Mouse (Mus musculus) embryonic facial prominence, embryonic 13.5 days (tissue): ENCODE data around the gene Vwa8. TPM values are rescaled to one million over a fixed set of nuclear protein-coding genes. Genes with fewer than 3 reads are reported as not detected.

Experiments
- ATAC-seq: fragments of 200-750 bp; cut with Nextera tagmentation; 2 replicates; pipeline ENCODE4 v1.8.0; 2017; ENCODE audit warnings: low read depth; ENCODE audit not compliant: insufficient number of reproducible peaks, insufficient read depth, low FRiP score, low TSS enrichment
- H3K27ac ChIP-seq: fragments of 300-500 bp; sonication (generic); 2 replicates; pipeline ENCODE4 v1.5.1; 2015; ENCODE audit warnings: moderate library complexity, mild to moderate bottlenecking, inconsistent platforms
- H3K27me3 ChIP-seq: fragments of 300-500 bp; sonication (generic); 2 replicates; pipeline ENCODE4 v1.6.1; 2015; ENCODE audit warnings: mild to moderate bottlenecking, inconsistent platforms
- H3K36me3 ChIP-seq: fragments of 300-500 bp; sonication (generic); 2 replicates; pipeline ENCODE4 v1.6.1; 2015; ENCODE audit warnings: mild to moderate bottlenecking, inconsistent platforms
- H3K4me1 ChIP-seq: fragments of 300-500 bp; sonication (generic); 2 replicates; pipeline ENCODE4 v1.6.1; 2015; ENCODE audit warnings: inconsistent platforms
- H3K4me2 ChIP-seq: fragments of 300-500 bp; sonication (generic); 2 replicates; pipeline ENCODE4 v1.6.1; 2015; ENCODE audit warnings: moderate library complexity, mild to moderate bottlenecking, inconsistent platforms
- H3K4me3 ChIP-seq: fragments of 300-500 bp; sonication (generic); 2 replicates; pipeline ENCODE4 v1.5.1; 2015; ENCODE audit warnings: mild to moderate bottlenecking, inconsistent platforms
- H3K9ac ChIP-seq: fragments of 300-500 bp; sonication (generic); 2 replicates; pipeline ENCODE4 v1.6.1; 2015; ENCODE audit warnings: mild to moderate bottlenecking, inconsistent platforms
- H3K9me3 ChIP-seq: fragments of 300-500 bp; sonication (generic); 2 replicates; pipeline ENCODE4 v1.6.1; 2016; ENCODE audit warnings: inconsistent platforms
- WGBS: fragments of 180-500 bp; shearing (Covaris S2); methylation state at CpG from one replicate; pipeline ENCODE4 v1.1.7; 2015; ENCODE audit warnings: mixed read lengths; 5-methylcytosine and 5-hydroxymethylcytosine counted together
- polyA plus RNA-seq: library from polyadenylated mRNA; unstranded; fragments of >200 nt; fragmentation: Nextera tagmentation; extraction: Ambion mirVana; gene quantifications from 2 replicates; pipeline ENCODE4 v1.2.1, GENCODE M21; 2015

Vwa8 gene
- polyA plus RNA-seq, 1 experiment from 2014 or later, result 10.4 TPM

DNA sequence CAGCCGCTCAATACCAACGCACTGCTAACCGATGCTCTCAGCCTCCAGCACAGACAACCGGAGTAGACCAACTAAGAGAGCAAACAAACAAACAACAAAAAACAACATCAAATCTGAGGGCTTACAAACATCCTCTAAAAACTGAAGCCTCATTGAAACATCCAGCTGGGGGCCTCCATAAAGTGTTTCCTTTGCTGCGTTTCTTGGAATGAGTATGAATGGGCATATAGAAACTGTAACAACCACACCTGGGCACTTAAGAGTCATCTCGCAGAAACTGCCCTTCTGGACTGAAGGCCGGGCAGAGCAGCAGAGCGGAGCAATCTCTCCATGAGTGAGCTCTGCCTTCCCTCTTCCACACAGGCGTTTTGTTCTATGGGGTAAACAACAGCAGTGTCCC, 186.7 kb downstream of the Vwa8 start:
- H3K4me3 ChIP-seq, result no peak overlapping the region
- no peak overlapping the region for H3K9ac ChIP-seq
- 91% methylated on average over 9 of the region's 9 CpGs for WGBS
- no peaks in the 10 kb centered on the region for H3K36me3 ChIP-seq
- no peak overlapping the region for H3K27ac ChIP-seq
- no peak for ATAC-seq
- H3K9me3 ChIP-seq, result no peaks in the 10 kb centered on the region
- H3K27me3 ChIP-seq, result no peaks in the 10 kb centered on the region
- no peak overlapping the region for H3K4me2 ChIP-seq
- peaks cover 19% of the 10 kb centered on the region for H3K4me1 ChIP-seq

- Histone ChIP-seq H3K36me3 (peaks cover 4% of the 10 kb centered on the region; the same call in 1 of the 2 replicates), H3K4me2 (no peak overlapping the region), H3K9me3 (no peaks in the 10 kb centered on the region), H3K4me3 (no peak overlapping the region), H3K27ac (no peak overlapping the region), H3K9ac (no peak overlapping the region), H3K4me1 (peaks cover 17% of the 10 kb centered on the region), H3K27me3 (no peaks in the 10 kb centered on the region)
- 85% methylated on average over 2 of the region's 2 CpGs for WGBS
- ATAC-seq, result no peak
Measured at GRCm38 (mm10) chr14:79047186-79047585, 198.3 kb downstream of the Vwa8 start.

DNA sequence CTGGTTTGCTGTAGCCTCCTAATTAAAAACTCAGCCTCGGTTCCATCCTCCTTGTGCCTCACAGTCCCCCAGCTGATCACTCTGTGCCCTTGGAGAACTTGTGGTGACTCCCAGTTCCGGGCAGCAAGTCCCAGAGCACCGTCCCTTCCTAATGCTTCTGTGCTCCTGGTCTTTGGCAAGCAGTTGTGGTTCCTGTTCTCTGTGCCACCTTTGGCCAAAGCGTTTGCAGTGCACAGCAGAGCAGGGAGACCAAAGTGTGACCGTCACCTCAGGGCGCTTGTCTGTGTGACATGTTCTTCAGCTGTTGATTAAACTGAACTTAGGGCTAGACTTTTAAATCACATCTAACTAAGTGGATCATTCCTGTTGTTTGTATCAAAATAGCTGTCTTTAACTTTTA, 199.1 kb downstream of the Vwa8 start:
- WGBS, result 80% methylated on average over 6 of the region's 6 CpGs
- no peak for ATAC-seq
- no peaks in the 10 kb centered on the region for H3K27me3 ChIP-seq
- H3K4me3 ChIP-seq, result no peak overlapping the region
- no peaks in the 10 kb centered on the region for H3K9me3 ChIP-seq
- H3K4me1 ChIP-seq, result peaks cover 19% of the 10 kb centered on the region
- H3K27ac ChIP-seq, result no peak overlapping the region
- no peak overlapping the region for H3K9ac ChIP-seq
- H3K4me2 ChIP-seq, result no peak overlapping the region
- peaks cover 4% of the 10 kb centered on the region; the same call in 1 of the 2 replicates for H3K36me3 ChIP-seq

- WGBS, result 79% methylated on average over 11 of the region's 11 CpGs
- Histone ChIP-seq H3K4me2 (no peak overlapping the region), H3K9ac (0 out of 2 replicates have a peak overlapping the region, but pooled peaks have one; percentile 27), H3K36me3 (peaks cover 4% of the 10 kb centered on the region; the same call in 1 of the 2 replicates), H3K27ac (peak overlapping the region; percentile 12; the same call in 1 of the 2 replicates), H3K4me3 (no peak overlapping the region), H3K4me1 (peaks cover 19% of the 10 kb centered on the region), H3K9me3 (no peaks in the 10 kb centered on the region), H3K27me3 (no peaks in the 10 kb centered on the region)
- ATAC-seq, result no peak
Measured at GRCm38 (mm10) chr14:79049544-79049943, 200.7 kb downstream of the Vwa8 start.

GRCm38 (mm10) chr14:79065636-79066035, 216.8 kb downstream of the Vwa8 start:
- Histone ChIP-seq H3K9ac (no peak overlapping the region), H3K27ac (no peak overlapping the region), H3K4me3 (no peak overlapping the region), H3K4me2 (no peak overlapping the region), H3K9me3 (no peaks in the 10 kb centered on the region), H3K27me3 (no peaks in the 10 kb centered on the region), H3K36me3 (no peaks in the 10 kb centered on the region), H3K4me1 (no peaks in the 10 kb centered on the region)
- 91% methylated on average over 3 of the region's 3 CpGs for WGBS
- ATAC-seq, result no peak

- H3K27me3 ChIP-seq, result no peaks in the 10 kb centered on the region
- WGBS, result 98% methylated on average over 1 of the region's 1 CpGs
- no peak overlapping the region for H3K9ac ChIP-seq
- H3K4me1 ChIP-seq, result 0 out of 2 replicates have a peak, but pooled peaks cover 5% of the 10 kb centered on the region
- H3K27ac ChIP-seq, result no peak overlapping the region
- no peak overlapping the region for H3K4me2 ChIP-seq
- ATAC-seq, result no peak
- H3K9me3 ChIP-seq, result no peaks in the 10 kb centered on the region
- H3K36me3 ChIP-seq, result no peaks in the 10 kb centered on the region
- no peak overlapping the region for H3K4me3 ChIP-seq
Measured at GRCm38 (mm10) chr14:79069515-79069914, 220.7 kb downstream of the Vwa8 start.

- H3K27me3 ChIP-seq, result no peaks in the 10 kb centered on the region
- H3K9me3 ChIP-seq, result no peaks in the 10 kb centered on the region
- ATAC-seq, result no peak
- H3K9ac ChIP-seq, result no peak overlapping the region
- H3K4me1 ChIP-seq, result peaks cover 24% of the 10 kb centered on the region
- H3K27ac ChIP-seq, result no peak overlapping the region
- no peak overlapping the region for H3K4me3 ChIP-seq
- 62% methylated on average over 8 of the region's 8 CpGs for WGBS
- no peak overlapping the region for H3K4me2 ChIP-seq
- no peaks in the 10 kb centered on the region for H3K36me3 ChIP-seq
Measured at GRCm38 (mm10) chr14:79074786-79075185, 225.9 kb downstream of the Vwa8 start.

- Histone ChIP-seq H3K4me3 (no peak overlapping the region), H3K36me3 (no peaks in the 10 kb centered on the region), H3K27me3 (no peaks in the 10 kb centered on the region), H3K27ac (peak overlapping the region; percentile 81), H3K9me3 (no peaks in the 10 kb centered on the region), H3K9ac (no peak overlapping the region), H3K4me1 (peaks cover 24% of the 10 kb centered on the region), H3K4me2 (no peak overlapping the region)
- 0 out of 2 replicates have a peak, but pooled peaks have one; percentile 20 for ATAC-seq
- WGBS, result 24% methylated on average over 9 of the region's 9 CpGs
Measured at GRCm38 (mm10) chr14:79076560-79077300, 227.9 kb downstream of the Vwa8 start.

GRCm38 (mm10) chr14:79083573-79083972, 234.7 kb downstream of the Vwa8 start:
- ATAC-seq, result no peak
- H3K27me3 ChIP-seq, result no peaks in the 10 kb centered on the region
- WGBS, result 68% methylated on average over 7 of the region's 7 CpGs
- H3K9ac ChIP-seq, result no peak overlapping the region
- H3K4me3 ChIP-seq, result no peak overlapping the region
- no peaks in the 10 kb centered on the region for H3K9me3 ChIP-seq
- no peak overlapping the region for H3K27ac ChIP-seq
- no peak overlapping the region for H3K4me2 ChIP-seq
- peaks cover 19% of the 10 kb centered on the region for H3K4me1 ChIP-seq
- H3K36me3 ChIP-seq, result no peaks in the 10 kb centered on the region

DNA sequence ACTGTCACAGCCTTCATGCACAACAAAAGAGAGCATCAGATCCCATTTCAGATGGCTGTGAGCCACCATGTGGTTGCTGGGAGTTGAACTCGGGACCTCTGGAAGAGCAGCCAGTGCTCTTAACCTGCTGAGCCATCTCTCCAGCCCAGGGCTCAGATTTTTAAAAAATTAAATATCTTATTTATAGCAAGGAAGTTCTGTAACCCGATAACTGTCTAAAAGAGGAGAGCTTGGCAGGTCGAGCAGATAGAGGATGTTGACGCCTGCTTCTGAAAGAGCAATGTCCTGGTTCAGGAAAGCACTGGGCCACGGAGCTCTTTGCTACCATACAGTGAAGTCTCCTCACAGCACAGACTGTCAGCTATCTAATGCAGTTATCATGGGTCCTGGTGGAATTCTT, 237.2 kb downstream of the Vwa8 start:
- Histone ChIP-seq H3K27me3 (no peaks in the 10 kb centered on the region), H3K4me3 (no peak overlapping the region), H3K36me3 (no peaks in the 10 kb centered on the region), H3K9ac (no peak overlapping the region), H3K4me2 (no peak overlapping the region), H3K9me3 (no peaks in the 10 kb centered on the region), H3K4me1 (peaks cover 35% of the 10 kb centered on the region), H3K27ac (no peak overlapping the region)
- ATAC-seq, result no peak
- 79% methylated on average over 5 of the region's 5 CpGs for WGBS

GRCm38 (mm10) chr14:79089464-79089863, 240.6 kb downstream of the Vwa8 start:
- H3K27ac ChIP-seq, result peak overlapping the region; percentile 12; the same call in 1 of the 2 replicates
- H3K36me3 ChIP-seq, result peaks cover 6% of the 10 kb centered on the region
- no peak overlapping the region for H3K4me2 ChIP-seq
- H3K4me1 ChIP-seq, result peaks cover 29% of the 10 kb centered on the region
- no peaks in the 10 kb centered on the region for H3K27me3 ChIP-seq
- WGBS, result 24% methylated on average over 2 of the region's 2 CpGs
- ATAC-seq, result peak; percentile 56; the same call in 1 of the 2 replicates
- no peak overlapping the region for H3K9ac ChIP-seq
- peaks cover 5% of the 10 kb centered on the region for H3K9me3 ChIP-seq
- H3K4me3 ChIP-seq, result no peak overlapping the region

GRCm38 (mm10) chr14:79097181-79097580, 248.3 kb downstream of the Vwa8 start:
- Histone ChIP-seq H3K27me3 (no peaks in the 10 kb centered on the region), H3K4me3 (no peak overlapping the region), H3K9ac (no peak overlapping the region), H3K27ac (no peak overlapping the region), H3K9me3 (peaks cover 7% of the 10 kb centered on the region), H3K36me3 (peaks cover 12% of the 10 kb centered on the region), H3K4me2 (no peak overlapping the region), H3K4me1 (no peaks in the 10 kb centered on the region)
- 93% methylated on average over 12 of the region's 12 CpGs for WGBS
- ATAC-seq, result no peak
